Mouse (Mus musculus): ENCODE measurements at regions not wholly inside any gene's neighbourhood (a gene's known extent, or its start where the extent isn't known, plus 50 kb on each side); places are given as distances from the start of the nearest gene placed in this dataset.
A peak's percentile ranks its signal among the peaks of the same experiment; 100 is the strongest.

GRCm38 (mm10) chr11:18754732-18755525 lies 263.9 kb downstream of the Meis1 start:
- Histone ChIP-seq H3K9ac (replicated peaks) (no peak overlapping the region), H3K4me1 (ENCODE audit: insufficient read depth) (no peaks in the 10 kb centered on the region), H3K27me3 (ENCODE audit: insufficient read depth, low read length) (no peaks in the 10 kb centered on the region), H3K4me2 (ENCODE audit: low read depth, low read length) (no peak overlapping the region), H3K4me3 (ENCODE audit: low read depth, low read length) (no peak overlapping the region), H3K9me3 (ENCODE audit: low read length) (no peaks in the 10 kb centered on the region), H3K27ac (ENCODE audit: low read depth) (no peak overlapping the region), H3K36me3 (replicated peaks; ENCODE audit: insufficient read depth, low read length) (no peaks in the 10 kb centered on the region)
- 61% methylated on average over 9 of the region's 9 CpGs for WGBS (ENCODE audit: insufficient replicate concordance)
- TF ChIP-seq CTCF (IDR thresholded peaks at IDR 0.05; ENCODE audit: low read depth) (no peak), EP300 (IDR thresholded peaks at IDR 0.05; ENCODE audit: low read depth) (no peak)
- DNase-seq (no peak), ATAC-seq (no peak)

GRCm38 (mm10) chr11:18753856-18754255 lies 264.9 kb downstream of the Meis1 start:
- Histone ChIP-seq H3K4me3 (ENCODE audit: low read depth, low read length) (no peak overlapping the region), H3K36me3 (replicated peaks; ENCODE audit: insufficient read depth, low read length) (no peaks in the 10 kb centered on the region), H3K9ac (replicated peaks) (no peak overlapping the region), H3K4me2 (ENCODE audit: low read depth, low read length) (no peak overlapping the region), H3K27me3 (ENCODE audit: insufficient read depth, low read length) (no peaks in the 10 kb centered on the region), H3K9me3 (ENCODE audit: low read length) (no peaks in the 10 kb centered on the region), H3K4me1 (ENCODE audit: insufficient read depth) (no peaks in the 10 kb centered on the region), H3K27ac (ENCODE audit: low read depth) (no peak overlapping the region)
- no peak for TF ChIP-seq CTCF (IDR thresholded peaks at IDR 0.05; ENCODE audit: low read depth)
- TF ChIP-seq EP300 (IDR thresholded peaks at IDR 0.05; ENCODE audit: low read depth) = peak; percentile 35; the same call in 1 of the 2 replicates
- ATAC-seq (no peak), DNase-seq (no peak)
- 23% methylated on average over 9 of the region's 9 CpGs for WGBS (ENCODE audit: insufficient replicate concordance)

GRCm38 (mm10) chr11:18753246-18753645 lies 265.5 kb downstream of the Meis1 start:
- ATAC-seq = no peak
- H3K4me1 ChIP-seq (ENCODE audit: insufficient read depth) = no peaks in the 10 kb centered on the region
- H3K4me2 ChIP-seq (ENCODE audit: low read depth, low read length) = no peak overlapping the region
- H3K4me3 ChIP-seq (ENCODE audit: low read depth, low read length) = no peak overlapping the region
- no peaks in the 10 kb centered on the region for H3K9me3 ChIP-seq (ENCODE audit: low read length)
- no peak overlapping the region for H3K27ac ChIP-seq (ENCODE audit: low read depth)
- WGBS (ENCODE audit: insufficient replicate concordance) = 62% methylated on average over 1 of the region's 1 CpGs
- H3K9ac ChIP-seq (replicated peaks) = no peak overlapping the region
- TF ChIP-seq EP300 (IDR thresholded peaks at IDR 0.05; ENCODE audit: low read depth) (no peak), CTCF (IDR thresholded peaks at IDR 0.05; ENCODE audit: low read depth) (no peak)
- no peaks in the 10 kb centered on the region for H3K36me3 ChIP-seq (replicated peaks; ENCODE audit: insufficient read depth, low read length)
- H3K27me3 ChIP-seq (ENCODE audit: insufficient read depth, low read length) = no peaks in the 10 kb centered on the region
- no peak for DNase-seq

GRCm38 (mm10) chr11:18752512-18752911 lies 266.3 kb downstream of the Meis1 start:
- Histone ChIP-seq H3K9ac (replicated peaks) (no peak overlapping the region), H3K4me3 (ENCODE audit: low read depth, low read length) (no peak overlapping the region), H3K36me3 (replicated peaks; ENCODE audit: insufficient read depth, low read length) (no peaks in the 10 kb centered on the region), H3K9me3 (ENCODE audit: low read length) (no peaks in the 10 kb centered on the region), H3K27me3 (ENCODE audit: insufficient read depth, low read length) (no peaks in the 10 kb centered on the region), H3K4me2 (ENCODE audit: low read depth, low read length) (no peak overlapping the region), H3K27ac (ENCODE audit: low read depth) (no peak overlapping the region), H3K4me1 (ENCODE audit: insufficient read depth) (no peaks in the 10 kb centered on the region)
- DNase-seq = no peak
- no peak for ATAC-seq
- no peak for TF ChIP-seq EP300 (IDR thresholded peaks at IDR 0.05; ENCODE audit: low read depth)
- TF ChIP-seq CTCF (IDR thresholded peaks at IDR 0.05; ENCODE audit: low read depth) = no peak
- 61% methylated on average over 2 of the region's 2 CpGs for WGBS (ENCODE audit: insufficient replicate concordance)

- Histone ChIP-seq H3K9ac (replicated peaks) (no peak overlapping the region), H3K27ac (ENCODE audit: low read depth) (no peak overlapping the region), H3K4me2 (ENCODE audit: low read depth, low read length) (no peak overlapping the region; the same call in 1 of the 2 replicates), H3K4me1 (ENCODE audit: insufficient read depth) (0 out of 2 replicates have a peak, but pooled peaks cover under 1% of the 10 kb centered on the region), H3K27me3 (ENCODE audit: insufficient read depth, low read length) (no peaks in the 10 kb centered on the region), H3K36me3 (replicated peaks; ENCODE audit: insufficient read depth, low read length) (no peaks in the 10 kb centered on the region), H3K4me3 (ENCODE audit: low read depth, low read length) (no peak overlapping the region), H3K9me3 (ENCODE audit: low read length) (no peaks in the 10 kb centered on the region)
- 44% methylated on average over 20 of the region's 20 CpGs for WGBS (ENCODE audit: insufficient replicate concordance)
- TF ChIP-seq EP300 (IDR thresholded peaks at IDR 0.05; ENCODE audit: low read depth) (no peak), CTCF (IDR thresholded peaks at IDR 0.05; ENCODE audit: low read depth) (no peak)
- DNase-seq (no peak), ATAC-seq (no peak)
Measured at GRCm38 (mm10) chr11:18750911-18751841, 267.6 kb downstream of the Meis1 start.

- no peaks in the 10 kb centered on the region for H3K36me3 ChIP-seq (replicated peaks; ENCODE audit: insufficient read depth, low read length)
- H3K9me3 ChIP-seq (ENCODE audit: low read length) = no peaks in the 10 kb centered on the region
- WGBS (ENCODE audit: insufficient replicate concordance) = 69% methylated on average over 2 of the region's 2 CpGs
- ATAC-seq (no peak), DNase-seq (no peak)
- no peak overlapping the region for H3K9ac ChIP-seq (replicated peaks)
- no peak for TF ChIP-seq CTCF (IDR thresholded peaks at IDR 0.05; ENCODE audit: low read depth)
- no peak for TF ChIP-seq EP300 (IDR thresholded peaks at IDR 0.05; ENCODE audit: low read depth)
- H3K4me2 ChIP-seq (ENCODE audit: low read depth, low read length) = no peak overlapping the region
- H3K27me3 ChIP-seq (ENCODE audit: insufficient read depth, low read length) = no peaks in the 10 kb centered on the region
- no peak overlapping the region for H3K27ac ChIP-seq (ENCODE audit: low read depth)
- H3K4me1 ChIP-seq (ENCODE audit: insufficient read depth) = 0 out of 2 replicates have a peak, but pooled peaks cover 4% of the 10 kb centered on the region
- H3K4me3 ChIP-seq (ENCODE audit: low read depth, low read length) = no peak overlapping the region
Measured at GRCm38 (mm10) chr11:18750080-18750375, 268.8 kb downstream of the Meis1 start.

Measured in liver, postnatal 0 days (tissue).